Mouse (Mus musculus): ENCODE data around the gene Wdr46. TPM values are rescaled to one million over a fixed set of nuclear protein-coding genes. Genes with fewer than 3 reads are reported as not detected.
"Not testable (repeated sequence)": the region's sequence is repeated elsewhere in the genome, so short reads cannot be mapped to it uniquely, and the experiment has no call there.

Gene Wdr46
- polyA plus RNA-seq, 1 experiment: not detected

- Histone ChIP-seq H3K4me1 (ENCODE audit: control insufficient read depth, insufficient read depth, low read length) (no peaks in the 10 kb centered on the region), H3K27ac (ENCODE audit: insufficient read depth, low read depth, low read length) (no peak overlapping the region), H3K4me3 (ENCODE audit: insufficient read depth, low read depth, low read length) (no peak overlapping the region)
- 88% methylated on average over 4 of the region's 4 CpGs for WGBS
- TF ChIP-seq POLR2A (IDR thresholded peaks at IDR 0.05; ENCODE audit: insufficient read depth, low read depth, low read length) (no peak), CTCF (IDR thresholded peaks at IDR 0.05; ENCODE audit: insufficient read depth, low read depth, low read length) (no peak)
These were observed 39.5 kb upstream of the Wdr46 start for GRCm38 (mm10) chr17:33900989-33901314.

GRCm38 (mm10) chr17:33901653-33902052, 38.8 kb upstream of the Wdr46 start:
- H3K4me1 ChIP-seq (ENCODE audit: control insufficient read depth, insufficient read depth, low read length): no peaks in the 10 kb centered on the region
- H3K27ac ChIP-seq (ENCODE audit: insufficient read depth, low read depth, low read length): no peak overlapping the region
- no peak overlapping the region for H3K4me3 ChIP-seq (ENCODE audit: insufficient read depth, low read depth, low read length)
- 73% methylated on average over 4 of the region's 4 CpGs for WGBS
- TF ChIP-seq CTCF (IDR thresholded peaks at IDR 0.05; ENCODE audit: insufficient read depth, low read depth, low read length) (no peak), POLR2A (IDR thresholded peaks at IDR 0.05; ENCODE audit: insufficient read depth, low read depth, low read length) (no peak)

- Histone ChIP-seq H3K4me1 (ENCODE audit: control insufficient read depth, insufficient read depth, low read length) (no peaks in the 10 kb centered on the region), H3K4me3 (ENCODE audit: insufficient read depth, low read depth, low read length) (no peak overlapping the region), H3K27ac (ENCODE audit: insufficient read depth, low read depth, low read length) (no peak overlapping the region)
- 69% methylated on average over 4 of the region's 4 CpGs for WGBS
- TF ChIP-seq POLR2A (IDR thresholded peaks at IDR 0.05; ENCODE audit: insufficient read depth, low read depth, low read length): no peak
- TF ChIP-seq CTCF (IDR thresholded peaks at IDR 0.05; ENCODE audit: insufficient read depth, low read depth, low read length): no peak
These were observed 38.4 kb upstream of the Wdr46 start for GRCm38 (mm10) chr17:33902079-33902478.

- H3K4me1 ChIP-seq (ENCODE audit: control insufficient read depth, insufficient read depth, low read length): no peaks in the 10 kb centered on the region
- no peak overlapping the region for H3K4me3 ChIP-seq (ENCODE audit: insufficient read depth, low read depth, low read length)
- H3K27ac ChIP-seq (ENCODE audit: insufficient read depth, low read depth, low read length): no peak overlapping the region
- 75% methylated on average over 7 of the region's 7 CpGs for WGBS
- TF ChIP-seq POLR2A (IDR thresholded peaks at IDR 0.05; ENCODE audit: insufficient read depth, low read depth, low read length) (no peak), CTCF (IDR thresholded peaks at IDR 0.05; ENCODE audit: insufficient read depth, low read depth, low read length) (no peak)
These were observed 38.0 kb upstream of the Wdr46 start for GRCm38 (mm10) chr17:33902491-33902890.

- 65% methylated on average over 6 of the region's 6 CpGs for WGBS
- H3K27ac ChIP-seq (ENCODE audit: insufficient read depth, low read depth, low read length); H3K4me1 ChIP-seq (ENCODE audit: control insufficient read depth, insufficient read depth, low read length); H3K4me3 ChIP-seq (ENCODE audit: insufficient read depth, low read depth, low read length): not testable (repeated sequence)
These were observed 36.4 kb upstream of the Wdr46 start for GRCm38 (mm10) chr17:33903911-33904651.

- not testable (repeated sequence) for H3K4me1 ChIP-seq (ENCODE audit: control insufficient read depth, insufficient read depth, low read length); H3K4me3 ChIP-seq (ENCODE audit: insufficient read depth, low read depth, low read length); H3K27ac ChIP-seq (ENCODE audit: insufficient read depth, low read depth, low read length)
- WGBS: 32% methylated on average over 4 of the region's 4 CpGs
These were observed 35.6 kb upstream of the Wdr46 start, which contains the start of gene Platr17 for GRCm38 (mm10) chr17:33904835-33905234. Gene Platr17 (plus strand): TSS chr17:33905135.

GRCm38 (mm10) chr17:33908331-33909076, 32.0 kb upstream of the Wdr46 start:
- H3K4me1 ChIP-seq (ENCODE audit: control insufficient read depth, insufficient read depth, low read length): peaks cover 15% of the 10 kb centered on the region
- peak overlapping the region; percentile 54 for H3K4me3 ChIP-seq (ENCODE audit: insufficient read depth, low read depth, low read length)
- H3K27ac ChIP-seq (ENCODE audit: insufficient read depth, low read depth, low read length): peak overlapping the region; percentile 22
- TF ChIP-seq POLR2A (IDR thresholded peaks at IDR 0.05; ENCODE audit: insufficient read depth, low read depth, low read length): no peak
- under 1% methylated on average over 44 of the region's 44 CpGs for WGBS

GRCm38 (mm10) chr17:33909077-33909868, 31.2 kb upstream of the Wdr46 start, which contains the start of gene Daxx:
Gene Daxx (plus strand): TSS chr17:33909414.
- peaks cover 15% of the 10 kb centered on the region for H3K4me1 ChIP-seq (ENCODE audit: control insufficient read depth, insufficient read depth, low read length)
- peak; percentile 55; the same call in 1 of the 2 replicates for TF ChIP-seq POLR2A (IDR thresholded peaks at IDR 0.05; ENCODE audit: insufficient read depth, low read depth, low read length)
- TF ChIP-seq CTCF (IDR thresholded peaks at IDR 0.05; ENCODE audit: insufficient read depth, low read depth, low read length): no peak
- peak within 1 kb of the TSS; percentile 74 for H3K27ac ChIP-seq (ENCODE audit: insufficient read depth, low read depth, low read length)
- 1% methylated on average over 68 of the region's 68 CpGs for WGBS
- H3K4me3 ChIP-seq (ENCODE audit: insufficient read depth, low read depth, low read length): peak within 1 kb of the TSS; percentile 92

GRCm38 (mm10) chr17:33909869-33910250, 30.6 kb upstream of the Wdr46 start:
- TF ChIP-seq CTCF (IDR thresholded peaks at IDR 0.05; ENCODE audit: insufficient read depth, low read depth, low read length) (no peak), POLR2A (IDR thresholded peaks at IDR 0.05; ENCODE audit: insufficient read depth, low read depth, low read length) (no peak)
- Histone ChIP-seq H3K4me1 (ENCODE audit: control insufficient read depth, insufficient read depth, low read length) (peaks cover 15% of the 10 kb centered on the region), H3K4me3 (ENCODE audit: insufficient read depth, low read depth, low read length) (peak overlapping the region; percentile 92), H3K27ac (ENCODE audit: insufficient read depth, low read depth, low read length) (peak overlapping the region; percentile 74)
- WGBS: under 1% methylated on average over 14 of the region's 14 CpGs
